Mouse (Mus musculus): ENCODE results near the gene Smarca2.
"Not testable (repeated sequence)": the region's sequence is repeated elsewhere in the genome, so short reads cannot be mapped to it uniquely, and the experiment has no call there.

Gene Smarca2

DNA sequence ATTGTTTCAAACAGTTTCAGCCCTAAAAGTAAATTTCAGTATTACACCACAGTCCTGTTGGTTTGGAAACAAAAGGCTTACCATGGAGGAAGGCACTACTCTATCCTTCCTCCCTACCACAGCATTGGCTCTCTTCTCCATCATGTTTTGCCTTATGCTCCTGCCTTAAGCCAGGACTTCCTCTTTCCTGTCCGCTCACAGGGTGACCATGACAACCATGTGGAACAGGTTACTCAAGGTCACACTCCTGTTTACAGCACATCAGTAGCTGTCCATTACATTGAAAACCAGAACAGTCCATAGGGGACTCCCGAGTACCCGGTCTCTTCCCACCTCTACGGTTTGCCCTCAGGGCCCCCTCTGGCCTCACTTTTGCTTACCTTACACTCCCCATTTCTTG is 92.3 kb downstream of the Smarca2 start:
- DNase-seq (ENCODE audit: low spot score): no peak

GRCm38 (mm10) chr19:26704545-26705209 is 99.8 kb downstream of the Smarca2 start:
- no peak for DNase-seq (ENCODE audit: low spot score)

DNA sequence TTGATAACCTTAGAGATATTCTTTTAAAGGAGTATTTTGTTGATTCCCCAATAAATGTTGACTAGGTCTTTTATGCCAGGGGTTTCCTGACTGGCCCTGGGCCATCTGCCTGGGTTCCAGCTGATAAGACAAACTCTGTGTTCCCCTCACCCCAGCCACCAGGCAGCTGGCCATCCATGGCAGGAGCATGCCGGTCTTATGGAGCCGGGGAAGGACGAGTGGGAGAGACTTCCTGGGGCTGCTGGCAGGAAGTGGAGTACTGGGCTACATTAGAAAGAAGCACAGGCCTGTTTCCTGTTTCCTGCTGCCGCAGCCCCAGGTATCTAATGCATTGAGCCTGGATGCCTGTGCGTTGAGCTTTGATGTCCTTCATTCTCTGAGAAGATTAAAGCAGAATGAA is 102.1 kb downstream of the Smarca2 start:
- DNase-seq (ENCODE audit: low spot score): no peak

DNA sequence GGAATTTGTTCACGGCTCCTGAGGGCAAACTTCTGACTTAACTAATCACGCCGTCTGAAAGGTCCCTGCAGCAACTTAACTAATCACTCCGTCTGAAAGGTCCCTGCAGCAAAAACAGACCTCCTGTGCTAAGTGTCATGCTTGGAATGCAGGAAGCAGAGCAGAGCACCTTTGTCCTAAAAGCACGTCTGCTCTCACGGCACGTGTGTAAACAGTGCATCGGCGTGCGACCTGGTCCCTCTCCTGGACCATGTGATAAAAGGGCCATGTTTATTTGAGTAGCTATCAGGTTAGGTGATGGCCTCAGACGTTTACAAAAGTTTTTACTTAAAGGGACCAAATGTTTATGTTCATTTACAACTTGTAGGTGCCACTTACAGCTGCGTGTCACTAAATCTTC is 104.2 kb downstream of the Smarca2 start:
- no peak for DNase-seq (ENCODE audit: low spot score)

GRCm38 (mm10) chr19:26711268-26711667 is 106.4 kb downstream of the Smarca2 start:
- DNase-seq (ENCODE audit: low spot score): peak; percentile 3

GRCm38 (mm10) chr19:26716217-26716616 is 111.4 kb downstream of the Smarca2 start:
- no peak for DNase-seq (ENCODE audit: low spot score)

GRCm38 (mm10) chr19:26718221-26718620 is 113.4 kb downstream of the Smarca2 start:
- no peak for DNase-seq (ENCODE audit: low spot score)

DNA sequence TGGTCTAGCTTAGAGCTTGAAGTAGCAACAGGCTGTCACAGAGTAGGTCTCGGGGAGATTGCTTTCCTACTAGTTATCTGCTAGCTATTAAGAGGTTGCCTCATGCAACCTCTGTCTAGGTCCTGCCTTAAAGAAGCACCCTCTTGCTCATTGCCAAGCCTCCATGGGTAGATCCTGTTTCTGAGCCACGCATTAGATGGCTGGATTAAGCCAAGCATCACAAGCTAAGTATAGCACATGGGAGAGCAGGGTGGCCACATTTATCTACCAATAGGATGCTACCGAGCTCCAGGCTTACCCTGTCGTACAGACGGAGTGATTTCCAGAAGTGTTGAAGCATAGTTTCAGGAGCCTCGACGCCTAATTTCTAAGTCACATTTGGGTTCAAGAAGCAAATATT is 114.3 kb downstream of the Smarca2 start:
- no peak for DNase-seq (ENCODE audit: low spot score)

DNA sequence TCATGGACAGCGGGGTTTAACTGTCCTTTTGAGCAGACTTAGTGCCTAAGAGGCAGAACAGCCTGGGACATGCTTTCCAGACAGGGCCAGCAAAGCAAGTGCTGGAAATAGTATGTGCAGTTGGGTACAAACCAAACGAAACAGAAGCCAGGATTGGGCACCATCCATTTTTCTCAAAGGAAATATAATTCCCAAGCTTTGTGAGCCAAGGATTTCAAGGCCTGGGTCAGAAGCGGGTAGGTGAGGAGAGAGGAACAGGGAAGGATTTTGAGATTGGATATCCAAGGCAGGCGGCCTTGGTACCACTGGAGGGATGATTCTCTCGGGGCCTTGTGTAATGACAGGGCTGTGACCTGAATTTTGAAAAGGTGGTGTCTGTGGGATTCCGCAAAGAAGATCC is 116.9 kb downstream of the Smarca2 start:
- DNase-seq (ENCODE audit: low spot score): no peak

DNA sequence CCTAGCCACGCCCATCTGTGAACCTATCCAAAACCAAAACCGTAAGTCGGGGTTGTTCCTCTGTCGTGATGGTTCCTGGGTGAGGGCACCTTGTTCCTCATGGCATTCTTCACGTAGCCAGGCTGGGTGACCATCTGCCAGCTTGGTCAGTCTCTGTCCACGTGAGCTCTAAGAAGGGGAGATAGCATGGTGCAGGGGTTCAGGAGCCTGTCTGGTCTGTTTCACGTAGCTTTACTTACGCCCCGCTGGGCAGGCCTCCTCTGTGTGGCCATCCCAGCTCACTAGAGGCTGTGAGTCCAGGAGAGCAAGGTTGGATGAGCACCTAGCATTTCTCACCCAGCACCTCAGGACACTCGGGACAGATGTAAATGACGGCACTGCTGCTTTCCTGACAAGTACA is 119.0 kb downstream of the Smarca2 start:
- no peak for DNase-seq (ENCODE audit: low spot score)

- DNase-seq (ENCODE audit: low spot score): no peak
Measured at GRCm38 (mm10) chr19:26724626-26725025, 119.8 kb downstream of the Smarca2 start.

DNA sequence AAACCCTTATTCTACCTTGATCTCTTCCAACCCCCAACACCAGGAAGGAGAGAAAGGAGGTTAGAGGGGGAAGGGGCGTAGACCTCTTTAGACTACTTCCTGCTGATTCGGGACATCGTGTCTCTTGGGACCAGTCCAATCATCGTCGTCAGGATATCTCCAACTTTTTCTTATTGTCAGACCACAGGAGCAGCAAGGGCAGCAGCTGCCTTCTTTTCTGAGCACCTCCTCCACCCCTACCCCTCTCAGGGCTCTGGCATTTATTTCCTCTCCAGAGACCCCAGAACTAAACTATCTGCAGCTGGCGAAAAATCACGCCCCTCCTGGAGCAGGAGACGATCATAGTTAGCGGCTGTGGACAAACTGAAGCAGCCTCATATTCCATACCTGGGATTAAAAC is 122.9 kb downstream of the Smarca2 start:
- no peak for DNase-seq (ENCODE audit: low spot score)

GRCm38 (mm10) chr19:26730486-26730885 is 125.6 kb downstream of the Smarca2 start:
- DNase-seq (ENCODE audit: low spot score): no peak

GRCm38 (mm10) chr19:26731121-26731520 is 126.3 kb downstream of the Smarca2 start:
- no peak for DNase-seq (ENCODE audit: low spot score)

GRCm38 (mm10) chr19:26731809-26732208 is 127.0 kb downstream of the Smarca2 start:
- DNase-seq (ENCODE audit: low spot score): no peak

- DNase-seq (ENCODE audit: low spot score): no peak
Measured at GRCm38 (mm10) chr19:26733055-26733454, 128.2 kb downstream of the Smarca2 start.

DNA sequence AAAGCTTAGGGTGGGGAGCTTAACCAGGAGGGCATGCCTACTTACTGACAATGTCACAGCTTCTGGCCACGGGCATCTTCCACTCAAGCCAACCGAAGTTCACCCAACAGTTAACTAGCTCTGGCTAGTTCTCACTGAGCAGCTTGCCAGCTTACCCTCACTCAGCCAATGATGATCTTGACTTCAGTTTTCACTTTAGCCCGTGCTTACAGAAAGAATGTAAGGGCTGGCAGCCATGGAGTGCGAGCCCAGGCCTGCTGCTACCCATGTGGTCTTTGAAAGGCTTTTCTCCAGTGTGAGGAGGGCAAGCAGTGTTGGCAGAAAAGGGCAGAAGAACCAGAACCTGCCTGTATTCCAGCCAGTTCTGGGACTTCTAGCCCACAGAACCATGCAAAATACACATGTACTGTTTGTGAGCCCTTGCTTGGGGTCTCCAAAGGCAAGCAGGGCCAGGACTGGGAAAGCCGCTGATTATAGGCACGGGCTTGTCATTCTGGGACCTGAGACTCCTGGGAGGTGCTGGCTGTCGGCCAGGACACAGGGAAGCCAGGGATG is 128.8 kb downstream of the Smarca2 start:
- DNase-seq (ENCODE audit: low spot score): no peak

GRCm38 (mm10) chr19:26734704-26735109 is 129.9 kb downstream of the Smarca2 start:
- DNase-seq (ENCODE audit: low spot score): no peak

GRCm38 (mm10) chr19:26745021-26745420 is 140.2 kb downstream of the Smarca2 start:
- DNase-seq (ENCODE audit: low spot score): not testable (repeated sequence)

- no peak for DNase-seq (ENCODE audit: low spot score)
Measured at GRCm38 (mm10) chr19:26745567-26745966, 140.7 kb downstream of the Smarca2 start.

DNA sequence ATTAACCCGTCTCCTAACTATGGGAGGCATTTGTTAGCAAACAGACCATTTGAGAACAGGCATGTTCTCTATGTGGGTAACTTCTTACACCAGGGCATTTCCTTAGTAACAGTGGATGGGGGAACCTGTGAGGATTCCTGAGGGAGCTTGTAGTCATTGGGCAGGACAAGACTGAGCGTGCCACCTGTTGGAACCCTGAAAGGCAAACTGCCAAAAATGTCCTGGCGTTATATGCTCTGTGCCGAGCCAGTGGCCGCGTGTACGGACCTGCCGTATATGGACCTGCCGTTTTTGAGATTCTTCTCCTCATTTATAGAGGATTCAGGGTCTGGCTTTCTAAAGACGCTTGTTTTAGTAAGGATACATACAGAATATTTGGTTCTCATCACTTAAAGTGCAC is 141.4 kb downstream of the Smarca2 start:
- DNase-seq (ENCODE audit: low spot score): no peak

DNA sequence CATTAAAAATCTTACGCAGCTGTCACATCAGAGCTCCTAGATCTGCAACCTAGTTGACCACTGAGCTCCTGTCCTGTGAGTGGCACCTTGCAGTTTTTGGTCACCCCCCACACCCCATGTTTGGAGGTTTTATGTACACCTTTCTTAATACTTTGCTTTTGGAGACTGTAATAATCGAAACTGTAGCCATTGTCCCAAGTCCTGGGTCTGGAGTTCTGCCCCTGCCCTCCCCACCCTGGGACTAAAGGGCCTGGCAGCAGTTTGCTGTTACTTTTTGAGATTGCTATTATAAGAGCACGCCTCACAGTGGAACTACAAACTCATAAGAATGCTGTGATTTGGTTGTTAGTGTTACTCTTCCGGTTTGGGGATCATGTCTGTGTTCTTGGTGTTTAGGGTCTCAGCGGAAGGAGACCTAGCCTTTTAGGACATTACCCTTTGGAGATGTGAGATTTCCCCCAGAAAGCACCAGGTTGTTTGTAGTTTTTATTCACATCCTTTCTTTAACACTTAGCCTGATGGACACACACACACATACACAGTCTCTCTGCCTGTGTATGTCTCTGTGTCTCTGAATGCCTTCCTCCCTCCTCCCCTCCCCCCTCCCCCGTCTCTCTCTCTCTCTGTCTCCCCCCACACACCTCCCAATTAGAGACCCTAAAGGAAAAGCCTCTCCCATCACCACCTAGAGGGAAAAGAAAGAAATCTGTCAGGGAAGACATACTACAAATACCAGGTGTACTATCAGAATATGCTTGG is 142.0 kb downstream of the Smarca2 start:
- no peak for DNase-seq (ENCODE audit: low spot score)
